Mouse (Mus musculus) heart, postnatal 10 days (tissue): ENCODE measurements at regions not wholly inside any gene's neighbourhood (a gene's known extent, or its start where the extent isn't known, plus 50 kb on each side); places are given as distances from the start of the nearest gene placed in this dataset.

Experiments
- DNase-seq, 2 experiments: peaks; one replicate each; pipeline ENCODE4 v3.0.0; 2021
- intact Hi-C: fragments of 180-260 bp; cut with DNase I; formaldehyde crosslinking; loops from one replicate; pipeline ENCODE4 v1.15.1; 2025

GRCm38 (mm10) chr10:17387296-17387695, 335.7 kb upstream of the Cited2 start:
- peak in 1 of 2 experiments; percentile 10 for DNase-seq
- intact Hi-C loops, result no loop called here

GRCm38 (mm10) chr10:17395495-17396224, 327.4 kb upstream of the Cited2 start:
- intact Hi-C loops, result no loop called here
- no peak for DNase-seq

GRCm38 (mm10) chr10:17403899-17404298, 319.1 kb upstream of the Cited2 start:
- intact Hi-C loops, result no loop called here
- DNase-seq, result no peak

- intact Hi-C loops, result no loop called here
- DNase-seq, result no peak
Measured at GRCm38 (mm10) chr10:17407854-17408606, 315.0 kb upstream of the Cited2 start.

- DNase-seq, result no peak
- intact Hi-C loops, result no loop called here
Measured at GRCm38 (mm10) chr10:17408781-17409180, 314.2 kb upstream of the Cited2 start.

GRCm38 (mm10) chr10:17411300-17411987, 311.6 kb upstream of the Cited2 start:
- peak in 1 of 2 experiments; percentile 21 for DNase-seq
- intact Hi-C loops, result no loop called here

- DNase-seq, result no peak
- intact Hi-C loops, result no loop called here
Measured at GRCm38 (mm10) chr10:17415112-17415511, 307.9 kb upstream of the Cited2 start.

GRCm38 (mm10) chr10:17416121-17416520, 306.9 kb upstream of the Cited2 start:
- no peak for DNase-seq
- intact Hi-C loops, result no loop called here

GRCm38 (mm10) chr10:17417394-17417793, 305.6 kb upstream of the Cited2 start:
- no peak for DNase-seq
- intact Hi-C loops, result no loop called here

GRCm38 (mm10) chr10:17418227-17418685, 304.8 kb upstream of the Cited2 start:
- peak; percentile 41 to 50 for DNase-seq
- intact Hi-C loops, result no loop called here

GRCm38 (mm10) chr10:17423584-17424278, 299.3 kb upstream of the Cited2 start:
- no peak for DNase-seq
- intact Hi-C loops, result no loop called here

- intact Hi-C loops, result no loop called here
- no peak for DNase-seq
Measured at GRCm38 (mm10) chr10:17426197-17426596, 296.8 kb upstream of the Cited2 start.

- intact Hi-C loops, result no loop called here
- DNase-seq, result no peak
Measured at GRCm38 (mm10) chr10:17427316-17427715, 295.7 kb upstream of the Cited2 start.

GRCm38 (mm10) chr10:17428315-17428714, 294.7 kb upstream of the Cited2 start:
- intact Hi-C loops, result no loop called here
- peak in 1 of 2 experiments; percentile 11 for DNase-seq

GRCm38 (mm10) chr10:17431068-17431467, 291.9 kb upstream of the Cited2 start:
- intact Hi-C loops, result no loop called here
- peak in 1 of 2 experiments; percentile 5 for DNase-seq

- no peak for DNase-seq
- intact Hi-C loops, result no loop called here
Measured at GRCm38 (mm10) chr10:17434098-17434497, 288.9 kb upstream of the Cited2 start.

- peak; percentile 26 to 35 for DNase-seq
Measured at GRCm38 (mm10) chr10:17450240-17450639, 272.8 kb upstream of the Cited2 start.

GRCm38 (mm10) chr10:17470880-17471279, 252.1 kb upstream of the Cited2 start:
- intact Hi-C loops, result no loop called here
- DNase-seq, result no peak

More at GRCm38 (mm10) chr10:17450240-17450639, 272.8 kb upstream of the Cited2 start:
- intact Hi-C loops, result no loop called here

- intact Hi-C loops, result no loop called here
- DNase-seq, result no peak
Measured at GRCm38 (mm10) chr10:17472536-17472935, 250.5 kb upstream of the Cited2 start.

GRCm38 (mm10) chr10:17475976-17476375, 247.0 kb upstream of the Cited2 start:
- intact Hi-C loops, result no loop called here
- DNase-seq, result no peak

GRCm38 (mm10) chr10:17476720-17477119, 246.3 kb upstream of the Cited2 start:
- intact Hi-C loops, result no loop called here
- DNase-seq, result peak; percentile 30 to 32
